Mouse (Mus musculus) urinary bladder, postnatal 36 days (tissue): Measurements from ENCODE around the gene Dync2h1.
"Not testable (repeated sequence)": the region's sequence is repeated elsewhere in the genome, so short reads cannot be mapped to it uniquely, and the experiment has no call there.

Experiments
- DNase-seq, 2 experiments: peaks; one replicate each; pipeline ENCODE4 v3.0.0; 2022; ENCODE audit warnings: low spot score in 2 of 2, mixed read lengths in 1 of 2

Gene Dync2h1

DNA sequence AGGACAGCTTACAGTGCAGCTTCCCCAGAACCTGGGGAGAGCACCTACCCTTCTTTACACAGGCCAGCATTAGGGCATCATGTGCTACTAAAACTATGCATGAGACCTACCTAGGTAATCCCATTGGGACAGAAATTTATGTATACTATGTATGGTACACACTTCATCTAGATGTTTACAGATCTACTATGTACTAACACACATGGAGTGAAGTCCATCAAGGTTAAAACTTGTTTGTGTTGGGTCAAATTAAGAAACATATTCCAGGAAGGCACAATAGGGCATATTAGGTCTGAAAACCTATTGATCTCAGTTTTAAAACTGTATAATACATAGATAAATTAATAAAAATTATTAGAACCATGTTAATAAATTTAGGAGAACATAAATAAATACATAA, 168.6 kb downstream of the Dync2h1 start:
- DNase-seq = no peak

DNA sequence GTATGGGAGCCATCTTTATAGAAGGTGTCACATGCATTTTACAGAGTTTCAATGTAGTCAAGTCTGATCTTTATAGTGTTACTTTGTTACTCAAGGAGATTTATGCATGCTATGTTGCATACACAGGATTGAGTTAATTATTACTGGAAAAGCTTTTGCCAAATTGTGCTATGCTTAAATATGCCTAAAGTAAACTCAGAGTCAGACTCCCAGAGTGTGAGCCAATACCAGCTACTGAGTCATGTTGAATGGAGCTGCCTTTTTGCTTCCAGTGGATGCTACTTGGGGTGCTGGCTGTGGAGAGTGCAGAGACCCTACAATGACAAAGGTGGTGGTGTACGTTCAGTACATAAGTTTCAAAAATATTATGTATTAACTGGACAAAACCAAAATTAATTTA, 169.5 kb downstream of the Dync2h1 start:
- DNase-seq = no peak

DNA sequence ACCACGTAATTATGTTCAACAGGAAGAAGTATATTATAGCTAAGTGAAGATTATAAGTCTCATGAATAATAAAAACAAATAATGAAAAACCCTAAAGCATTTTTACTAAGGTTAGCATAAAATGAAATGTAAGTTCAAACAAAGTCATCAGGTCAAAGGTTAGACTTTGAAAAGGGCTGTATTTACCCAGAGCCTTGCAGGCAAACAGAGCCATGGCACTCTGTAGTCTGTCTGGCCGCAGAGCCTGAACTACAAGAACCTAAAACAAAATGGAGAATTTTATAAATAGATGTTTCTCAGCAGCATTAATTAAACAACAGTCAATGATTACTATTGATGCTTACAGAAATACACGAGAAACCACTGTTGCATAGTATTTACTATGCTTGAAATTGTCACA, 174.5 kb downstream of the Dync2h1 start:
- DNase-seq = no peak

DNA sequence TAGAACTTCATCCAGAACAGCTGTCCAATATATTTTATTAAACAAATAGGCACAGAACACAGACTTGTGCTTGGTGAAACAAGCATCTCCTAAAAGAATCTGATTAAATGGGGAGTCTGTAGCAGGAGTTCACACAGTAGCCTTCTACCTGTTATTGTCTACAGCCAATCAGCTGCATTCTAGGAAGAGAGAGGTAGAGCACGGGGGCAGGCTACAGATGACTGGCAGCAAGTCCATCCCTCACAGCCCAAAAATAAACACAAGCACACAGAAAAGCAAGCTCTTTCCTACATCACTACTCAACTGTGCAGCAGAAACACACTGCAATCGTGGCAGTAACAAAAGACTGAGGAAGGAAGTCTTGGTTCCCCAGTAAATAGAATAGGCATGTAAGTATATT, 189.4 kb downstream of the Dync2h1 start:
- DNase-seq = no peak

DNA sequence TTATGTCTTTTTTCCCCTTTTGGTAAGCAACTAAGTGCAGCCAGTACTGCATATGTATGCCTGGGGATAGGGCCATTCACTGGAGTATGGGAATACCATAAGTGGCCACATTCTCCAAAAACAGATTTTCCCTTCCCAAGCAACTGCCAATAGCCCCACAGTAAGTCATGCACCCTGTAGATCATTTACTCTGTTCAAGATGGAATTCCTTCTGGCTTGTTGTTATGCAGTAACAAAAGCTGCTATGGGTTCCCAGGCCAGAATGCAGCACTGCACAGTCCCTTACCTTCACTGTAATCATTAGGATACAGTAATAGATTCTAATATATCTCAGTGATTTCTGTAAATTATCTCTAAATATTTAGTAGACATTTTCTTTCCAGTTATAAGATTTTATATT, 190.0 kb downstream of the Dync2h1 start:
- no peak for DNase-seq

DNA sequence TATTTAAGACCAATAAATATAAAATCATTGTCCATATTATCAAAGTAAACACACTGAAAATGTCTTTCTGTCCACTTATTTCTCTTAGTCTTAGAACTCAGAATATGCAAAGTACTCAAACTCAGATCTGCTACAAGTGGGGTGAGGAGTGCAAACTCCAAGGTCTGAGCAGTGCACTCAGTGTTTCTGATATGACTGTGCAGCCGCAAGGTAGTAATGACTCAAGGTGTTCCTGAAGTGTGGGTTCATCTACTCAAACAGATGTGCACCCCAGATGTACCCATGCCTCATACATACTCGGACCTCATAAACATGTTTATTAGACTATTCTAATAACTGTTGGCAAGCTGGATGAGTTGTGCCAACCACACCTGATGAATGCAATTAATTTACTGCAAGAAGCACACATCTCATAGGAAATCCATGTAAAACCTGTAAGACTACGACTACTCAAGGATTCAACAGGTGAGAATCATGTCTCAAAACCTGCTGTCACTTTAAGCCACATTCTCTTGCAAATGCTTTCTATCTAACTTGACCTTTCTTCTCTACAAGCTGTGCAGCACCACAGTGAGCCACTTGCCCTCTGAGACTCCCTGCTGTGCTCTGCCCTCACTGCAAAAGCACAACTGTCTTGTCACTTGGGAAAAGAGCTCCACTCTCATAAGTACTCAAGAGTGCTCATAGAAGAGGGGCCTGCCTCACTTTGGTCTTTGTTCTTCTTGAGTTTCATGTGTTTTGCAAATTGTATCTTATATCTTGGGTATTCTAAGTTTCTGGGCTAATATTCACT, 195.2 kb downstream of the Dync2h1 start:
- DNase-seq = no peak

DNA sequence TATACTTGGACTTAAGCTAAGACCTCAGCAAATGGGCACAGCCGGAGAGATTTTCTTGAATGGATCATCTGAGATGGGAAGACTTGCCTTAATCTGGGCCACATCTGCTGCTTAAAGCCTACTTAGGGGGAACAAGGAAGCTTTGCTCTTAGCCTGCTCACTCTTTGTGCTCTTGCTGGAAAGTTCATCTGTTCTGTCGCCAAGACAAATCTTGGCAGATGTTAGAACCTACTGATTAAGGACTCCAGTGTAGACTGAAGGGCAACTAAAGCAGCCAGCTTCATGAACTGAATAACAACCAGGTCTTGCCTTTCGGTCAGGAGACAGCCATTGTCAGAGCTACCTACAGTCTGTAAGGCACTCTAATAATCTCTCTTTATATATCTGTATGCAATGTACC, 198.1 kb downstream of the Dync2h1 start:
- DNase-seq = no peak

DNA sequence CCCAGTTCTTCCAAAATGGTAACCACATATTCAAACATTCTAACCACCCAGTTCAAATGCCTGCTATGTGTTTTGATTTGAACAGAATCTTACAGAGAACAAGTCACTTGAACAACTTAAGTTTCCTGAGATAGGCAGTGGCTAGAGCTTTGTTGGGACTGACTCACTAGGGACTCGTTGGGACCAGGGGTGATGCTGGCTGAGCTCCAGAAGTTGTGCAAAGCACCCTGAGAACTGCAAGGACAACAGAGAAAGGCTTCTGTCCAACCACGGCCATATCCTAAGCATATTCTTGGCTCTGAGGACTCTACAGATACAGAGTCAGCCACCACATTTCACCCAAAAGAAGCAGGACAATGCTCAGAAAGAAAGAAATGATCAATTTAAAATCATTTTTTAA, 215.1 kb downstream of the Dync2h1 start:
- peak in 1 of 2 experiments; percentile 5 for DNase-seq

DNA sequence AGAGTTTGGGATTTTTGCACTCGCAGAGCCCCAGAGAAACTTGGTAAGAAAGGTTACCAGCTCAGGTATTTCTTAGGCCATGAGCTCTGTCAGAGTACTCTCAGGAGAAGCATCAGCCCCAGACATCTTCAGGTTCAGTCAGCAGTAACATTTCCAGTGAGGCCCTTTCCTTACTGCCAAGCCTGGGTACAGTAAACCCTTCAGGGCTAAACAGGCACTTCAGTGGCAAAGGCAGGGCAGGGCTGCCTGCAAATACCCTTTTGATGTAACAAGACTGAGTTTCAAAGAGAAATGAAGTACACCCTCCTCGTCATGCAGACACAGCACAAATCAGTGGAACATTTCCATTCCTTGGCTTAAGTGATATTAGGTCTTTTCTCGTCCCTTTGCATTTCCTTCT, 219.2 kb downstream of the Dync2h1 start:
- no peak for DNase-seq

DNA sequence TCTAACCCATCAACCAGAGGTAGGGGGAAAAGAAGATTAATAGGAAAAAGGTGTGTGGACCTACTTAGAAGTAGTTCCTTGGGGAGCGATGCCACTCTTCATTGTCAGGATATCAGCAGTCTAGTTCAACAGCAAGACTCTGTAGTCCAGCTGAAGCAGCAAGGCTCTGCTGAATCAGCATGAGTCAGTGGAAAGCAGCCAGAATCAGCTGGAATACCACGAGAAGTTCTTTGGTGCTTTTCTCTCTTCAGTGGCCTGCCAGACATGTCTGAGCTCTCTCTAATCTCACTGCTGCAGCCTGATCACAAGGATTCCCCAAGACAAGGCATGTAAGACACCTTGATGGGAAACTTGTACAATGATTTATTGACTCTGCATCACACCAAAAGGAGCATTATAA, 225.9 kb downstream of the Dync2h1 start:
- DNase-seq = no peak

DNA sequence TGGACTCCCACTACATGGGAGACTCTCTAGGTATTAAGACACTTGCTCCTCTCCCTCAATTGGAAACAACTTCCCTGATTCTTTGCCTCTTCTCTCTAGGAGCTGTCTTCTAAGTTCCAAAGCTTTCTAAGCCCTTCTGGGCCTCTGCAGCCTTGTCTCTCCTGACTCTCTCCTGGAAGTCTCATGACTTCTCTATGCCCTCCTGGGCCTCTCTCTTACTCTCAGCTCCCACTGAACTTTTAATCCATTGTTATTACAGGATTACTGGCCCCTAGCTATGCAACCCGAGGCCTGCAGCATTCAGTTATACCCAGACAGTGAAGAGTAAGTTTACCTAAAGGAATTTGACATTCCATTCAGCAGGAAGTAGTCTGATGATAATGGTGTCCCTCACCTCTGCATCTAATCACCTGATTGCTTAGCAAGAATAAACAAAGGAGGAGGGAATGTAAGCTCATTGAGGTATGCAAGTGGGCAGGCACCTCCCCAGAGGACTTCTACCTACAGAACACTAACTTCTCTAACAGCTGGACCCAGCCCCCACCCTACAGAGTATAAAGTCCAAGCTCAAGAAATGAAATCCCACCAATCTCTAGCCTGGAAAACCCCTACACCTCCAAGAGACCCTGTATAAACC, 256.7 kb downstream of the Dync2h1 start:
- DNase-seq = no peak

DNA sequence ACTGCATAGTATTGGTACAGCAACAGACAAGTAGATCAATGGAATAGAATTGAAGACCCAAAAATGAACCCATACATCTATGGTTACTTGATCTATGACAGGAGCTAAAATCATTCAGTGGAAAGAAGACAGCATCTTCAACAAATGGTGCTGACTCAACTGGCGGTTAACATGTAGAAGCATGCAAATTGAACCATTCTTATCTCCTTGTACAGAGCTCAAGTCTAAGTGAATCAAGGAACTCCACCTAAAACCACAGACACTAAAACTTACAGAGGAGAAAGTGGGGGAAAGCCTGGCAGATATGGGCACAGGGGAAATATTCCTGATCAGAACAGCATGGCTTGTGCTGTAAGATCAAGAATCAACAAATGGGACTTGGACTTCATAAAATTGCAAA, 270.8 kb downstream of the Dync2h1 start:
- no peak for DNase-seq

DNA sequence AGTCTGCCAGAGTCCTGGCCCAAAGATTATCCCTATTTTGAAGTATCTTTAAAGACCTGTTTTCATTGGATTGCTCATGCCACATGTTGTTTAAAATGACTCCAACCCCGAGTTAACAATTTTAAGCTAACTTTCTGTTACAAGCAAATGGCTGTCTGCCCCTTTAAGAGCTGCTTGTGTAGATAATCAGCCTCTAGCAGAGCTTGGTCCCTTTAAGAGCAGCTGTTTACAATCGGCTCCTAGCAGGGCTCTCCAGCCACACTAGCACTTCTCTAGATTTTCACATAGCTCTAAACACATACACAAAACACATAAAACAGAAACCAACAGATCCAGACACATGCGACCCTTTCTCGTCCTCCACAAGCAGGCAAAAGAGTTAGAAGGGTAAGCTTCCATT, 273.7 kb downstream of the Dync2h1 start:
- not testable (repeated sequence) for DNase-seq

DNA sequence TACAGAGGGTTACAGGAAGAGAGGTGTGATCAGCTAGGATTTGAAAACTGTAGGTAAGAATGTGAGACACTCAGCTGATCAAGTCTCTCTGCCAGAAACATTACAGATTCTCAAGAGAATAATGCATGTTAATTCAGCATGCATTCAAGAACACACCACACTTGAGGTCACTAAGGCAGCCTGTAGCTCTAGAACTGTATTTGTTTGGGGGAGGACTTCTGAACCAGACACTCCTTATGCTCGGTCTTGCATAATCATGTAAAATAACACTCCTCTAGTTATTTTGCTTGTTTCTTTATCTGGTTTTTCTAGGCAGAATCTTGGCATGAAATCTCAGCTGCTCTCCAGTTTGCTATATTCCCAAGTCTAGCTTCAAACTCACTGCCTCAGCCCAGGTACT, 282.6 kb downstream of the Dync2h1 start:
- no peak for DNase-seq

DNA sequence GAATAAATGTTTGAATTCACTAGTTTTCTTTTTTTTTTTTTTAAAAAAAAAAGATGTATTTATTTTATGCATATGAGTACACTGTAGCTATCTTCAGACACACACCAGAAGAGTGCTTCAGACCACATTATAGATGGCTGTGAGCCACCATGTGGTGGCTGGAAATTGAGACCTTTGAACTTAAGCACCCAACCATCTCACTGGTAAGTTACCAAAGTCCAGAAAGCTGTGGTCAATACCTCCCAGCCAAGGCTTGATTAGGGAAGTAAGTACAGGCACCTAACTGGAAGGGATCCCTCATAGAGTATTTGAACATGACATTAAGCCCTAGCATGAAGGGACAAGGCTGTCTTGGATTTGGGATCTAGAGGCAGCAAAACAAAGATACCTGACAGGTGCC, 292.9 kb downstream of the Dync2h1 start:
- no peak for DNase-seq

DNA sequence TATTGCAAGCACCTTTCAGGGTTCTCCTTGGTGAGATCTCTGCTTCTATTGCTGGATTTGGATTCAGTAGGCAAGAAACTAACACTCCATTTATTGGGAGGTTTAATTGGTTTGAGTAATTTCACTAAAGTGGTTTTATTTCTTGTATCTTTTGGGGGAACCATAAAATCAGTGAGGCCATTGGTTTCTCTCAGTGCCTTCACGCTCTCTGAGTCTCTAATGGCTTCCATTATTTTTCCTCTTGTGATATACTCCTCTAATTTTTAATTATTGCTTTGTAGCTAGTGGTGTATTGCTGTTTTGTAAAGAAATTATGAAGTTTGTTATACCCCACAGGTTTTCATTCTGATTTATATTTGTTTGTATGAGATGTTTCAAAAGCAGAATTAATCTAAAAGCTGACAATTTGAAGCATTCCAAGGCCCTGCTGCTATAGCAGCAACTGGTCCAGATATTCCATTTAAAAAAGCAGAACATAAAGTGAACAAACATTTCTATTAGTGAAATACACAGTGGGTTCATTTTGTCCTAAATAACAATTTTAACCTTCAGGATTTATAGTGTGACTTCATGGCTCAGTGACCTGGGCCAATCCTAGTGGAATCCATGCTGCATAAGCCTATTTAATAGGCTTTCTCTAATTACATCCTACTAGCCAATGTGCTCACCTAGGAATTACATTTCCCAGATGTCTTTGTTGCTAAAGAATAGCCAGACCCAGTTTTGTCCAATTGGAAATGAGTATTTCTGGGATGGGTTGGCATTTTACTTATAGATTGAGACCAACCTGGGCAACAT, 302.9 kb downstream of the Dync2h1 start:
- no peak for DNase-seq
